Mouse (Mus musculus): ENCODE results near the gene Dynll2. TPM values are rescaled to one million over a fixed set of nuclear protein-coding genes. Genes with fewer than 3 reads are reported as not detected.

The Dynll2 gene
- 23.1 and 26.6 TPM in 2 replicates for polyA plus RNA-seq (2015; fragmentation: Nextera tagmentation; extraction: Ambion mirVana)

- peak; percentile 88 for DNase-seq (ENCODE audit: low spot score)
Measured at GRCm38 (mm10) chr11:87986831-87987793, at the start of gene Dynll2. TSS of gene Dynll2 (minus strand) at chr11:87987533.

GRCm38 (mm10) chr11:88036761-88037251 is 49.5 kb upstream of the Dynll2 start:
- DNase-seq (ENCODE audit: low spot score): no peak

GRCm38 (mm10) chr11:88035970-88036369 is 48.6 kb upstream of the Dynll2 start:
- no peak for DNase-seq (ENCODE audit: low spot score)

- no peak for DNase-seq (ENCODE audit: low spot score)
Measured at GRCm38 (mm10) chr11:88031753-88032152, 44.4 kb upstream of the Dynll2 start.

GRCm38 (mm10) chr11:88030836-88031235 is 43.5 kb upstream of the Dynll2 start:
- no peak for DNase-seq (ENCODE audit: low spot score)

GRCm38 (mm10) chr11:88030219-88030618 is 42.9 kb upstream of the Dynll2 start:
- no peak for DNase-seq (ENCODE audit: low spot score)

- no peak for DNase-seq (ENCODE audit: low spot score)
Measured at GRCm38 (mm10) chr11:88028193-88028684, 40.9 kb upstream of the Dynll2 start.

- no peak for DNase-seq (ENCODE audit: low spot score)
Measured at GRCm38 (mm10) chr11:88027391-88028035, 40.2 kb upstream of the Dynll2 start.

GRCm38 (mm10) chr11:88023933-88024332 is 36.6 kb upstream of the Dynll2 start:
- no peak for DNase-seq (ENCODE audit: low spot score)

GRCm38 (mm10) chr11:88015795-88016194 is 28.5 kb upstream of the Dynll2 start:
- no peak for DNase-seq (ENCODE audit: low spot score)

GRCm38 (mm10) chr11:88015161-88015560 is 27.8 kb upstream of the Dynll2 start:
- DNase-seq (ENCODE audit: low spot score): no peak

- no peak for DNase-seq (ENCODE audit: low spot score)
Measured at GRCm38 (mm10) chr11:88013632-88014031, 26.3 kb upstream of the Dynll2 start.

GRCm38 (mm10) chr11:88012621-88013244 is 25.4 kb upstream of the Dynll2 start:
- no peak for DNase-seq (ENCODE audit: low spot score)

GRCm38 (mm10) chr11:88011914-88012419 is 24.6 kb upstream of the Dynll2 start:
- no peak for DNase-seq (ENCODE audit: low spot score)

- DNase-seq (ENCODE audit: low spot score): peak; percentile 13
Measured at GRCm38 (mm10) chr11:88011208-88011913, 24.0 kb upstream of the Dynll2 start.

GRCm38 (mm10) chr11:88009542-88010190 is 22.3 kb upstream of the Dynll2 start:
- DNase-seq (ENCODE audit: low spot score): no peak

GRCm38 (mm10) chr11:88008641-88009040 is 21.3 kb upstream of the Dynll2 start:
- DNase-seq (ENCODE audit: low spot score): no peak

- DNase-seq (ENCODE audit: low spot score): no peak
Measured at GRCm38 (mm10) chr11:88004123-88004522, 16.8 kb upstream of the Dynll2 start.

- DNase-seq (ENCODE audit: low spot score): no peak
Measured at GRCm38 (mm10) chr11:88002738-88003137, 15.4 kb upstream of the Dynll2 start.

- DNase-seq (ENCODE audit: low spot score): no peak
Measured at GRCm38 (mm10) chr11:87999751-88000150, 12.4 kb upstream of the Dynll2 start.

Measured in thymus, postnatal 0 days (tissue).